ENCODE assay signal across 12 mouse cellular contexts in the genomic region with DNA sequence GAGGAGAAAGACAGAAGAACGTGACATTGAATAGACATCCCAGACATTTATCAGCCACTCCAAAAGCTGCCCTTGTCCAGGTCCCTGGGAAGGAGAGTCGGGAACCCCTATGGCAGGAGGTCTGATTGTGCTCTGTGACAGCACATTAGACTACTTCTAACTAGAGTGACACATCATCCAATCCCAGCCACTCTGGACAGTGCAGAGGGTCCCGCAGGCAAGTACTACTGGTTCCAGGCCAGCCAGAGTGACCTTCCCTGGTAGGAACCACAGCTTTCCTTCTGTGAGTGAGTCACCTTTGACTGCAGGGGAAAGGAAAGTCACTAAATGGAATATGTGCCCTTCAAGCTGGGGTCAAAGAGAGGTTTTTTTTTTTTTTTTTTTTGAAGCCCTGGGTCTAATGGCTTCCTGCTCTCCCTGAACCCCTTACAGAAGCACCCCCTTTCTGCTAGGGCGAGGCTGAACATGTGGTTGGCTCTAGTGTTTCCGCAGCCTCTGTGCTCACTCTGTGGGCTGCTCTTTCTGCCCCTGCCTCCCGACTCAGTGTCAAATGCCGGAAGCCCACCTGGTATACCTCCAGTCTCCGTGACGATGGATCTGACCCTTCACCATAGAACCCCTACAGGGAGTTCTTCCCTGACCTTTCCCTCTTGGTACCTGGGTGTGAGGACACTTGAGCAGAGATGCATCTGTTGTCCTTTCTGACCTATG.
DNase-seq lines count a peak whose midpoint lies in the region; ATAC-seq and TF ChIP-seq lines count a peak whose summit lies in the region.
"Had no signal": no experiment of that assay in that cellular context is flagged by ENCODE, and none has a peak within 500 bp of the region (broad histone marks: within the 10 kb centered on the region; RNA-seq: fewer than 3 reads in every experiment).

No protein-coding gene starts in this region.

- no peak for TF ChIP-seq POLR2A in lung, adult 2 months (IDR thresholded peaks at IDR 0.05; ENCODE audit: borderline replicate concordance, extremely low read depth, low read depth, low read length)

- WGBS in heart, embryonic 12.5 days = 72% methylated on average over 9 of the region's 9 CpGs
- 76% methylated on average over 9 of the region's 9 CpGs for WGBS in heart, embryonic 11.5 days (ENCODE audit: insufficient replicate concordance)
- 73% methylated on average over 9 of the region's 9 CpGs for WGBS in lung, embryonic 15.5 days
- 80% methylated on average over 9 of the region's 9 CpGs for WGBS in lung, adult 2 months
- 82% methylated on average over 9 of the region's 9 CpGs for WGBS in limb, embryonic 12.5 days

- no peak for ATAC-seq in heart, embryonic 12.5 days (ENCODE audit: insufficient number of reproducible peaks, low FRiP score)
- no peak for ATAC-seq in heart, embryonic 11.5 days (replicated peaks; ENCODE audit: insufficient number of reproducible peaks, low FRiP score, low TSS enrichment)
- ATAC-seq in lung, embryonic 15.5 days (ENCODE audit: borderline replicate concordance, extremely low read depth, low FRiP score, low TSS enrichment) = no peak
- no peak for ATAC-seq in limb, embryonic 12.5 days (ENCODE audit: insufficient number of reproducible peaks, insufficient read depth, low FRiP score, low TSS enrichment, low read depth)
- no peak for ATAC-seq in cerebellum, adult (ENCODE audit: insufficient number of reproducible peaks, low FRiP score, low TSS enrichment)
- no peak for ATAC-seq in monocyte, adult 5-6 weeks (replicated peaks; ENCODE audit: insufficient number of reproducible peaks, low FRiP score, low TSS enrichment, poor library complexity, severe bottlenecking)
- ATAC-seq: intestine, embryonic 16.5 days; midbrain, embryonic 13.5 days had no signal

- TF ChIP-seq CTCF in lung, adult 2 months (IDR thresholded peaks at IDR 0.05; ENCODE audit: insufficient read depth, low read length) = no peak

- peak overlapping the region; percentile 88; the same call in 1 of the 2 replicates for H3K27ac ChIP-seq in heart, embryonic 12.5 days (ENCODE audit: poor library complexity, severe bottlenecking)
- no peak overlapping the region for H3K27ac ChIP-seq in heart, embryonic 11.5 days (ENCODE audit: low read depth, low read length)
- peak overlapping the region; percentile 93 for H3K27ac ChIP-seq in lung, embryonic 15.5 days
- peak overlapping the region; percentile 95 for H3K27ac ChIP-seq in limb, embryonic 12.5 days

- H3K9me3 ChIP-seq in heart, embryonic 12.5 days (replicated peaks) = 0 out of 2 replicates have a peak, but pooled peaks cover 4% of the 10 kb centered on the region
- H3K9me3 ChIP-seq in heart, embryonic 11.5 days (replicated peaks; ENCODE audit: control insufficient read depth, low read length) = no peaks in the 10 kb centered on the region
- H3K9me3 ChIP-seq in lung, embryonic 15.5 days = no peaks in the 10 kb centered on the region
- no peaks in the 10 kb centered on the region for H3K9me3 ChIP-seq in limb, embryonic 12.5 days
- H3K9me3 ChIP-seq: midbrain, embryonic 13.5 days had no signal

- H3K4me3 ChIP-seq in heart, embryonic 12.5 days = no peak overlapping the region
- H3K4me3 ChIP-seq in heart, embryonic 11.5 days (ENCODE audit: low read depth, low read length) = no peak overlapping the region
- no peak overlapping the region for H3K4me3 ChIP-seq in lung, embryonic 15.5 days
- H3K4me3 ChIP-seq in lung, adult 2 months (replicated peaks; ENCODE audit: extremely low read depth, low read depth, low read length) = no peak overlapping the region
- no peak overlapping the region for H3K4me3 ChIP-seq in limb, embryonic 12.5 days (replicated peaks)
- H3K4me3 ChIP-seq: midbrain, embryonic 13.5 days had no signal

- H3K9ac ChIP-seq in heart, embryonic 12.5 days = no peak overlapping the region
- H3K9ac ChIP-seq in heart, embryonic 11.5 days (ENCODE audit: low read depth, low read length) = no peak overlapping the region
- H3K9ac ChIP-seq in lung, embryonic 15.5 days = no peak overlapping the region
- H3K9ac ChIP-seq in limb, embryonic 12.5 days (replicated peaks) = no peak overlapping the region
- H3K9ac ChIP-seq: midbrain, embryonic 13.5 days had no signal

- no peaks in the 10 kb centered on the region for H3K36me3 ChIP-seq in heart, embryonic 12.5 days
- H3K36me3 ChIP-seq in heart, embryonic 11.5 days (ENCODE audit: control insufficient read depth, insufficient read depth, low read length) = no peaks in the 10 kb centered on the region
- no peaks in the 10 kb centered on the region for H3K36me3 ChIP-seq in lung, embryonic 15.5 days
- no peaks in the 10 kb centered on the region for H3K36me3 ChIP-seq in limb, embryonic 12.5 days
- H3K36me3 ChIP-seq: midbrain, embryonic 13.5 days had no signal

- H3K4me1 ChIP-seq in heart, embryonic 12.5 days (replicated peaks) = peaks cover 22% of the 10 kb centered on the region
- peaks cover 12% of the 10 kb centered on the region; the same call in 1 of the 2 replicates for H3K4me1 ChIP-seq in heart, embryonic 11.5 days (ENCODE audit: control insufficient read depth, insufficient read depth, low read length)
- peaks cover 19% of the 10 kb centered on the region for H3K4me1 ChIP-seq in lung, embryonic 15.5 days
- H3K4me1 ChIP-seq in lung, adult 2 months (ENCODE audit: control insufficient read depth, insufficient read depth, low read length) = peaks cover 5% of the 10 kb centered on the region; the same call in 1 of the 2 replicates
- peaks cover 18% of the 10 kb centered on the region for H3K4me1 ChIP-seq in limb, embryonic 12.5 days (replicated peaks)

- 0 out of 2 replicates have a peak overlapping the region, but pooled peaks have one; percentile 67 for H3K4me2 ChIP-seq in heart, embryonic 12.5 days
- H3K4me2 ChIP-seq in heart, embryonic 11.5 days = no peak overlapping the region
- no peak overlapping the region for H3K4me2 ChIP-seq in lung, embryonic 15.5 days
- no peak overlapping the region for H3K4me2 ChIP-seq in limb, embryonic 12.5 days

- no peaks in the 10 kb centered on the region for H3K27me3 ChIP-seq in heart, embryonic 12.5 days (replicated peaks)
- H3K27me3 ChIP-seq in heart, embryonic 11.5 days (ENCODE audit: control insufficient read depth, insufficient read depth, low read length) = no peaks in the 10 kb centered on the region
- no peaks in the 10 kb centered on the region for H3K27me3 ChIP-seq in lung, embryonic 15.5 days
- H3K27me3 ChIP-seq in limb, embryonic 12.5 days = no peaks in the 10 kb centered on the region

- DNase-seq in lung, adult 2 months = no peak
- DNase-seq in thymus, postnatal 25 days = peak; percentile 51
- DNase-seq: cerebellum, adult 9-11 months; layer of hippocampus, adult 9-11 months had no signal
